Mouse (Mus musculus): ENCODE data around the gene Bahcc1. TPM values are rescaled to one million over a fixed set of nuclear protein-coding genes. Genes with fewer than 3 reads are reported as not detected.
A peak's percentile ranks its signal among the peaks of the same experiment; 100 is the strongest.

Bahcc1 gene
- polyA plus RNA-seq, 1 experiment from 2014 or later = 17.0 TPM

DNA sequence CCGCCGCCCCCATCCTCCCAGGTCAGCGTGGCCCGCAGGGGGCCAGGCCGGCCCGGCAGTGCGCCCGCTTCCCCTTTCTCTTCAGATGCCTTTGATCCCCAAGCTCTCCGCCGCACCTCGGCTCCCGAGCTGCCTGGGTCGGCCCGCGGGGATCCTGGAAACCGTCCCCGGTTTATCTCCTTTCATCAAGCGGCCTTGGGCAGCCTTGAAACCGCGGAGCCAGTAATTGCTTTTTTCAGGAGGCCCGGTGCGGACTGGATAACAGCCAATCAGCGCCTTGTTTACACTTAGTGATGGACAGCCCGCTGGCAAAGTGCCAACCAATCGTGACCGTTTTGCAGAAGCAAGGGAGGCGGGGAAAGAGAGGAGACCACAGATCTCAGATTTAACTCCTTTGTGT is 1.4 kb upstream of the Bahcc1 start:
- Histone ChIP-seq H3K4me3 (ENCODE audit: low read depth, low read length) (peak overlapping the region; percentile 96), H3K36me3 (ENCODE audit: control insufficient read depth, insufficient read depth, low read length) (no peaks in the 10 kb centered on the region), H3K27me3 (ENCODE audit: control insufficient read depth, insufficient read depth, low read length) (no peaks in the 10 kb centered on the region), H3K9ac (replicated peaks; ENCODE audit: low read depth, low read length) (peak overlapping the region; percentile 99), H3K4me2 (ENCODE audit: low read depth, low read length) (peak overlapping the region; percentile 84), H3K27ac (ENCODE audit: low read depth, low read length) (peak overlapping the region; percentile 98), H3K4me1 (ENCODE audit: control insufficient read depth, insufficient read depth, low read length) (peaks cover 38% of the 10 kb centered on the region), H3K9me3 (ENCODE audit: control insufficient read depth, low read length) (no peaks in the 10 kb centered on the region)
- ATAC-seq (ENCODE audit: low read depth) = peak; percentile 61
- WGBS = under 1% methylated on average over 25 of the region's 27 CpGs

DNA sequence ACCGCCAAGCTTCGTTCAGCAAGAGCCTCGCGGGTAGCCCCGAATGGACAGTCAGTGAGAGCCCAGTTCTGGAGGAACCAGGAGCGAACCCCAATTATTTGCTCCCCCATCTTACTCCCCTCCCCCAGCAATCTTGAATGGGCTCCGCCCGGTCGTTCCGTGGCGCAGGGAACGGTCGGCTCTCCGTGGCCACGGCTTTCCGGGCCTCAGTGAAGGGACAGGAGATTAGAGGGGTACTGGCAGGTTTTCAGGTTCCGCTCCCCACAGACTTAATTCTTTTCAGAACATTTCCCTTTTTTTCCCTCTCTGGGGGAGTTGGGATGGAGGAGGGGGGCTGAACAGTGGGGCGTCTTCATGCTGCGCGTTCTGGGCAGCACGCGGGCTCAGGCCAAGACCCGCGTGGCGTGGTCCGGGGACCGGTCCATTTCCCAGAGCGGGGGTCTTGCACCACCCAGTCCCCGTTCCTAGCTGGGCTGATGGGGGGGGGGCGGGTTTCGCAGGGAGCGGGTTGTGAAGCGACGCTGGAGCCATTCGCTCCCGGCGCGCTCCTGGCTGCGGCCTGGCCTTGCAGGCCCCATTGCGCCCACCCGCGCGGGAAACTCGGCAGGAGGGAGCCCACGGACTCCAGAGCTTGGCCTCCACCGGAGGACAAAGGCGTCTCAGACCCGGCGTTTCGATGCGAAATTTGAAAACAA is 841 bp downstream of the Bahcc1 start:
- Histone ChIP-seq H3K9me3 (ENCODE audit: control insufficient read depth, low read length) (no peaks in the 10 kb centered on the region), H3K4me3 (ENCODE audit: low read depth, low read length) (peak overlapping the region; percentile 96), H3K4me1 (ENCODE audit: control insufficient read depth, insufficient read depth, low read length) (peaks cover 25% of the 10 kb centered on the region), H3K36me3 (ENCODE audit: control insufficient read depth, insufficient read depth, low read length) (no peaks in the 10 kb centered on the region), H3K9ac (replicated peaks; ENCODE audit: low read depth, low read length) (peak overlapping the region; percentile 98), H3K27me3 (ENCODE audit: control insufficient read depth, insufficient read depth, low read length) (no peaks in the 10 kb centered on the region), H3K27ac (ENCODE audit: low read depth, low read length) (peak overlapping the region; percentile 96), H3K4me2 (ENCODE audit: low read depth, low read length) (peak overlapping the region; percentile 84)
- no peak for ATAC-seq (ENCODE audit: low read depth)
- under 1% methylated on average over 50 of the region's 51 CpGs for WGBS

DNA sequence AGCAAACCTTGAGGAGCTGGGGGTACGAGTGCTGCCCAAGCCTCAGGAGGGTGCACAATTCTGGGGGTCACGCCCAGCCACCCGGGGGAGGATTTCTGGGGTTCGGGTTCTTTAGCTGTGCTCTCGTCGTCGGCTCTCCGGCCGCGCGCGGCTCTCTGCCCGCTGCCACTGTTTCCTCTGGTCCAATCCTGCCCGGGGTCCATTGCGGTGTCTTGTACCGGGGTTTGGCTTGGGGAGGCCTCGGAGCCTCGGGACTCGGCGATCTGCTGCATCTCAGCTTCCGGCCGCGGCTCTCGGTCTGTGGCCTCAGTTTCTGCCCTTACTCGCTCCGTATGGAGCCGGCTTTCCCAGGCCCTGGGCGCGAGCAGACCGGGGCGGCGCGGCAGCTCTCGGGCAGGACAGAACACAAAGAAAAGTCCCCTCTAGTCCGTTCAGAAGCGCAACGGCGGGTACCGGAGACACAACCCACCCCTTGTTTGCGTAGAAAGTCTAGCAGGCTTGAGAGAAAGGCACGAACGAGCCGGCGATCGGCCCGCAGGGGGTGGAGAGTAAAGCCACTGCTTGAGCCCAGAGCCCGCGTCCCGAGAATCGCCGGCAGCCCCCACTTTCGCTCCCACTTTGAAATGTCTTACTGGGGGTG is 1.5 kb downstream of the Bahcc1 start:
- Histone ChIP-seq H3K4me1 (ENCODE audit: control insufficient read depth, insufficient read depth, low read length) (peaks cover 25% of the 10 kb centered on the region), H3K27ac (ENCODE audit: low read depth, low read length) (peak overlapping the region; percentile 96), H3K4me3 (ENCODE audit: low read depth, low read length) (peak overlapping the region; percentile 96), H3K9ac (replicated peaks; ENCODE audit: low read depth, low read length) (peak overlapping the region; percentile 98), H3K36me3 (ENCODE audit: control insufficient read depth, insufficient read depth, low read length) (no peaks in the 10 kb centered on the region), H3K9me3 (ENCODE audit: control insufficient read depth, low read length) (no peaks in the 10 kb centered on the region), H3K4me2 (ENCODE audit: low read depth, low read length) (peak overlapping the region; percentile 84), H3K27me3 (ENCODE audit: control insufficient read depth, insufficient read depth, low read length) (no peaks in the 10 kb centered on the region)
- under 1% methylated on average over 52 of the region's 52 CpGs for WGBS
- no peak for ATAC-seq (ENCODE audit: low read depth)

DNA sequence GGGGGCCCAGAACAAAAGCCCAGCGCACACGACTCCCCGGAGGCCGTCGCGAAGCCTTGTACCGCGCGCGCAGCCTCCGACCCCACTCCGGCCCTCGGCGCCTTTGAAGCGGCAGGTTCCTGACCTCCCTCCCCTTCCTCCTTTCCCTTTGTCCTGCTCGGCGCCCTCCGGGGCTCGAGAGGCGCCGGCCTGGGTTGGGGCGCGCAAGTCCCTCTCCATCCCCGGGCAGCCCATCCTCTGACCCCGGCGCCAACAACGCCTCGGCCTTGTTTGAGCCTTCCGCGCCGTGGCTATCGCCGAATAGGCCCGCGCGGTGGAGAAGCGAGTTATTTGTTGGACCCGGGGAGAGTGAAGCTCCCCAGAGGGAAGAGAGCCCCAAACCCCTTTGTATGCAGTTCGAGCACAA is 2.0 kb downstream of the Bahcc1 start:
- peak overlapping the region; percentile 98 for H3K9ac ChIP-seq (replicated peaks; ENCODE audit: low read depth, low read length)
- peak overlapping the region; percentile 84 for H3K4me2 ChIP-seq (ENCODE audit: low read depth, low read length)
- H3K36me3 ChIP-seq (ENCODE audit: control insufficient read depth, insufficient read depth, low read length) = no peaks in the 10 kb centered on the region
- no peak for ATAC-seq (ENCODE audit: low read depth)
- H3K27me3 ChIP-seq (ENCODE audit: control insufficient read depth, insufficient read depth, low read length) = no peaks in the 10 kb centered on the region
- H3K4me3 ChIP-seq (ENCODE audit: low read depth, low read length) = peak overlapping the region; percentile 96
- WGBS = 0% methylated on average over 36 of the region's 39 CpGs
- H3K27ac ChIP-seq (ENCODE audit: low read depth, low read length) = peak overlapping the region; percentile 96
- no peaks in the 10 kb centered on the region for H3K9me3 ChIP-seq (ENCODE audit: control insufficient read depth, low read length)
- H3K4me1 ChIP-seq (ENCODE audit: control insufficient read depth, insufficient read depth, low read length) = peaks cover 28% of the 10 kb centered on the region

DNA sequence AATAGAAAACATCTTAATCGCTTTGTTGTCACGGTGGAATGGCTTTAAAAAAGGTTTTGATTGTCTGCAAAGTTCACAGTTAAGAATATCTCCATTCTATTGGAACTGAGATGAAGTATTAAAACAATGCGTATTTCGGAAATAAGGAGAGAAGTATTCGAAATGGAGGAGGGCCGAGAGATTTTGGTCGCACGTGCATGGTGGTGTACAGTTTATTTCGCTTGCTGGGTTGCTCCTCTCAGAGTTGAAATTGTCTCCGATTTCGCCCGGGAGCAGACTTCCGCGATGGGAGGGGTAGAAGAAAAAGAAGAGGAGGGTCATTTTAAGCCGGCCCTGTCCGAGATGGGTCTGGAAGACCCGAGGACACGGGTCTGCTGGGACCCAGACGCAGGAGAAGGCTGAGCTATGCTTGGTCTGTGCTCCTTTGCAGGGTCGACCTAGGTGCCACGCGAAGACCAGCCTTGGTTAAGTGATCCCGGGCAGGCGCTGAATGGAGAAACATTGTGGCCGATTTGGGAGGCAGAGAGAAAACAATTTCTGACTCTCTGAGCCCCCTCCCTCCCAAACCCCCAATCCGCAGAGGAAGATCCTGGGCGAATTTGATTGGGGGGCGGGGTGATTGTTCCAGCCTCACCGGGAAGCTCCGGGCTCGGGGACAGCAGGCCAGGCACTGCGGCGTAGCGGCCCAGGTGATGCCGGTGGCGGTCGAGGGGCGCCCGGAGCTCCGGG is 2.8 kb downstream of the Bahcc1 start:
- no peak for ATAC-seq (ENCODE audit: low read depth)
- no peaks in the 10 kb centered on the region for H3K27me3 ChIP-seq (ENCODE audit: control insufficient read depth, insufficient read depth, low read length)
- peak overlapping the region; percentile 99 for H3K27ac ChIP-seq (ENCODE audit: low read depth, low read length)
- no peaks in the 10 kb centered on the region for H3K9me3 ChIP-seq (ENCODE audit: control insufficient read depth, low read length)
- H3K4me2 ChIP-seq (ENCODE audit: low read depth, low read length) = peak overlapping the region; percentile 84
- under 1% methylated on average over 39 of the region's 40 CpGs for WGBS
- H3K4me3 ChIP-seq (ENCODE audit: low read depth, low read length) = peak overlapping the region; percentile 96
- H3K4me1 ChIP-seq (ENCODE audit: control insufficient read depth, insufficient read depth, low read length) = peaks cover 34% of the 10 kb centered on the region
- no peaks in the 10 kb centered on the region for H3K36me3 ChIP-seq (ENCODE audit: control insufficient read depth, insufficient read depth, low read length)
- H3K9ac ChIP-seq (replicated peaks; ENCODE audit: low read depth, low read length) = peak overlapping the region; percentile 98

DNA sequence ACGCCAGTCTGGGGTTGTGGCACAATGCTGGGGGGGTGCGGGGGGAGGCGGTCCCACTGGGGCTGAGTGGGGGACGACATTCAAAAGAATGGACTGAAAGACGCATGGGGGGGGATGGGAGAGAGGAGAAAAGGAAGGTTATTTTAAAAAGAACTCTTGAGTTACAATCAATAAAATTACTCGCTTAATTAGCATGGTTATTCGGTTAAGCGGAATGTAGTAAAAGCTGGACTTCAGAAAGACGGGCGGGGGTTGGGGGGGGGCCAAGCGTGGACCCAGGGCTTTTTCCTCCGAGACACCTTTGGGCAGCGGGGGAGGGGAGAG is 3.3 kb downstream of the Bahcc1 start:
- no peaks in the 10 kb centered on the region for H3K36me3 ChIP-seq (ENCODE audit: control insufficient read depth, insufficient read depth, low read length)
- peak overlapping the region; percentile 96 for H3K4me3 ChIP-seq (ENCODE audit: low read depth, low read length)
- H3K9ac ChIP-seq (replicated peaks; ENCODE audit: low read depth, low read length) = peak overlapping the region; percentile 98
- H3K4me1 ChIP-seq (ENCODE audit: control insufficient read depth, insufficient read depth, low read length) = peaks cover 39% of the 10 kb centered on the region
- H3K27ac ChIP-seq (ENCODE audit: low read depth, low read length) = peak overlapping the region; percentile 99
- no peaks in the 10 kb centered on the region for H3K9me3 ChIP-seq (ENCODE audit: control insufficient read depth, low read length)
- peak overlapping the region; percentile 84 for H3K4me2 ChIP-seq (ENCODE audit: low read depth, low read length)
- no peaks in the 10 kb centered on the region for H3K27me3 ChIP-seq (ENCODE audit: control insufficient read depth, insufficient read depth, low read length)
- no peak for ATAC-seq (ENCODE audit: low read depth)
- WGBS = 2% methylated on average over 13 of the region's 13 CpGs

DNA sequence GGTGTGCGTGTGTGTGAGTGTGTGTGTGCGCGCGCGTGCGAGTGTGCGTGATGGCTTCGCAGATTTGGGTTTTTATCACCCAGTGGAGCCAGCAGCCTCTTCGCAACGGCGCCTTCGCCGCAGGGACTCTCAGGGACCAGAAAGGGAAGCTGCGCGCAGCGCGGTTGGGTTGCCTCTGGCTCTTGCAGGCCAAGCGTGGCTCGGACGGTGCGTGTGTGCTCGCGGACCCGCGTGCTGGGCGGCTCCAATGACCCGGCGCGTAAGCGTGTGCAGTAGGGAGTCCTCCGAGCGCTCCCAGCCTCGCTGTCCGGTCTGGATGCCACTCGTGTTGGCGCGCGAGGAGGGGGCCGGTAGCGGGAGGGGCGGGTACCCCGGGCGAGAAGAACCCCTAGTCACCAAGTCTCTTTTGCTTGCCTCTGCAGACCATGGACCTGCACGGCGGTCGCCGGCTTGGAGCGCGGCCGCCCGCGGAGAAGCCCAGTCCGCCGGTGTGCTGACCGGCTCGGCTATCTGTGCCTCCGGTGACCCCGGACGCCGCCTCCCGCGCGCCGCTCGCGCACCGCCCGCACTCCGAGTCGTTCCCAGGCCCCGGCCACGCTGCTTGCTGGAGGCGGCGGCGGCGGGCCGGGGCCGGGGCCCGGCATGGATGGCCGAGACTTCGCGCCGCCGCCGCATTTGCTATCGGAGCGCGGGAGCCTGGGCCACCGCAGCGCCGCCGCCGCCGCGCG is 3.9 kb downstream of the Bahcc1 start:
- WGBS = under 1% methylated on average over 89 of the region's 96 CpGs
- Histone ChIP-seq H3K4me1 (ENCODE audit: control insufficient read depth, insufficient read depth, low read length) (peaks cover 45% of the 10 kb centered on the region), H3K9me3 (ENCODE audit: control insufficient read depth, low read length) (no peaks in the 10 kb centered on the region), H3K36me3 (ENCODE audit: control insufficient read depth, insufficient read depth, low read length) (no peaks in the 10 kb centered on the region), H3K9ac (replicated peaks; ENCODE audit: low read depth, low read length) (peak overlapping the region; percentile 98), H3K4me2 (ENCODE audit: low read depth, low read length) (peak overlapping the region; percentile 84), H3K27me3 (ENCODE audit: control insufficient read depth, insufficient read depth, low read length) (no peaks in the 10 kb centered on the region), H3K4me3 (ENCODE audit: low read depth, low read length) (peak overlapping the region; percentile 96), H3K27ac (ENCODE audit: low read depth, low read length) (peak overlapping the region; percentile 99)
- ATAC-seq (ENCODE audit: low read depth) = no peak

DNA sequence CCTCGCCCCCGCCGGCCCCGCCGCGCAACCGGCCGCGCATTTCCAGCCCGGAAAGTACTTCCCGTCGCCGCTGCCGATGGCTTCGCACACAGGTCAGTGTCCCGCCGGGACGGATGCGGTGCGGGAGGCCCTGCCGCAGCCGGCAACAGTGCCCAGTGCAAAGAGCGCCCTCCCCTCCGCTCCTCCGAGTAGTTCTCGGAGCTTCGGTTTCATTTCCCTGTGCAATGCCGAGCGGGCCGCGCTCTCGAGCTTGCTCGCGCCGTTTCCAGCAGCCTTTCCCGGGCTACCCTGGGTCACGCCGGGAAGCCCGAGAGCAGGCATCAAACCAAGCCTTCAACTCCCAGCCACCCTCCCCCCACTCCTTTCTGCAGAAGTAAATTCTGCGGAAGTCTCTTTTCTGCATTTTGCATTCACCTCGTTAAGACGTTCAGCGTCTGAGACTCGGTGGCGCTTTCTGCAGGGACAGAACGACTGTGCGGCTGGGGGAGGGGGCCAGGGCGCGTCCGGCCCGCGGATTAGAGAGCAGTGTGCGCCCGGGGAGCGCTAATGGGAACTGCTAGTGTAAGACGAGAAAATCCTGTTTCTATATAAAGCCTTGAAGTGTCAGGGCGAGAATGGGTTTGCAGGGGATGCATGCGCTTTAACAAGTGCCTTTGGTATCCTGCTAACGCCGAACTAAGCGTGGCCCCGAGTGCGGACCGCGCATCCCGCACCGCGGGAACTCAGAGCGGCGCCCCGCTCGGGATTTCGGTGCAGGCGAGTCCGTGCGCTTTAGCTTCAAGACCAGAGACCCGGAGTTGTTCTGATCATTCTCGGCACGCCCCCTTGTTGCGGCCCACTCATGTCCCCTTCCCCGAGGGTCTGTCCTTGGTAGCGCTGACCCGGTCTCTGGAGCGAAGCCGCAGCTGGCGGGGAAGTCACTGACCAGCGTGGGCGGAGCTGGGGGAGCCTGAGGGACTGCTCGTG is 4.7 kb downstream of the Bahcc1 start:
- Histone ChIP-seq H3K4me2 (ENCODE audit: low read depth, low read length) (peak overlapping the region; percentile 84), H3K9ac (replicated peaks; ENCODE audit: low read depth, low read length) (peak overlapping the region; percentile 98), H3K4me1 (ENCODE audit: control insufficient read depth, insufficient read depth, low read length) (peaks cover 46% of the 10 kb centered on the region), H3K27me3 (ENCODE audit: control insufficient read depth, insufficient read depth, low read length) (no peaks in the 10 kb centered on the region), H3K9me3 (ENCODE audit: control insufficient read depth, low read length) (no peaks in the 10 kb centered on the region), H3K4me3 (ENCODE audit: low read depth, low read length) (peak overlapping the region; percentile 96), H3K36me3 (ENCODE audit: control insufficient read depth, insufficient read depth, low read length) (no peaks in the 10 kb centered on the region), H3K27ac (ENCODE audit: low read depth, low read length) (peak overlapping the region; percentile 99)
- ATAC-seq (ENCODE audit: low read depth) = no peak
- under 1% methylated on average over 82 of the region's 89 CpGs for WGBS
